7 mouse cellular contexts compared by ENCODE assay signal in genomic region chr7:16174597-16175541, GRCm38 (mm10). TPM values are rescaled to one million over a fixed set of nuclear protein-coding genes. Genes with fewer than 3 reads are reported as not detected.
DNase-seq lines count a peak whose midpoint lies in the region; ATAC-seq lines count a peak whose summit lies in the region.

Gene Meis3, plus strand, starts transcription at chr7:16175090.

- H3K27me3 ChIP-seq in forebrain, embryonic 14.5 days (replicated peaks; ENCODE audit: control insufficient read depth, insufficient read depth, low read length) = no peaks in the 10 kb centered on the region

- H3K9ac ChIP-seq in forebrain, embryonic 14.5 days (ENCODE audit: low read length) = peak within 1 kb of the TSS; percentile 88

- H3K27ac ChIP-seq in forebrain, embryonic 14.5 days (ENCODE audit: low read depth, low read length) = peak within 1 kb of the TSS; percentile 68

- peak within 1 kb of the TSS; percentile 70 for H3K4me3 ChIP-seq in forebrain, embryonic 14.5 days (ENCODE audit: low read depth, low read length)

- H3K4me2 ChIP-seq in forebrain, embryonic 14.5 days (ENCODE audit: low read length) = peak within 1 kb of the TSS; percentile 68

- H3K36me3 ChIP-seq in forebrain, embryonic 14.5 days (ENCODE audit: control insufficient read depth, insufficient read depth, low read length) = peaks cover 14% of the 10 kb centered on the region

- H3K4me1 ChIP-seq in forebrain, embryonic 14.5 days (ENCODE audit: control insufficient read depth, insufficient read depth, low read length) = peaks cover 10% of the 10 kb centered on the region

- under 1% methylated on average over 36 of the region's 42 CpGs for WGBS in forebrain, embryonic 14.5 days

- H3K9me3 ChIP-seq in forebrain, embryonic 14.5 days (replicated peaks; ENCODE audit: control insufficient read depth, low read length) = no peaks in the 10 kb centered on the region

- peak; percentile 36 for DNase-seq in MEL-GATA-1-ER (ENCODE audit: extremely low read depth, low read depth)
- DNase-seq in brain, adult 2 months (ENCODE audit: low read depth, low spot score) = peak; percentile 82
- DNase-seq in forebrain, embryonic 14.5 days (ENCODE audit: low spot score) = peak; percentile 82
- DNase-seq in left cerebral cortex, adult 8-10 months (ENCODE audit: low spot score in 2 of 2) = peak in 1 of 2 experiments; percentile 52
- peak; percentile 83 to 87 for DNase-seq in right cerebral cortex, postnatal 10 days (ENCODE audit: low spot score in 2 of 2)

- peak; percentile 94 for ATAC-seq in forebrain, embryonic 14.5 days
- peak; percentile 46 to 47; a peak in 3 of 4 replicates for ATAC-seq in hematopoietic stem cell, adult 5-6 weeks (replicated peaks in 1 of 2; ENCODE audit: insufficient read depth in 1 of 2, low FRiP score in 2 of 2, low TSS enrichment in 1 of 2, low read depth in 1 of 2, poor library complexity in 2 of 2, severe bottlenecking in 2 of 2)
- ATAC-seq in megakaryocyte, adult 5-6 weeks (ENCODE audit: poor library complexity, severe bottlenecking) = peak; percentile 66

RNA-seq across cellular contexts. Expression of gene Meis3, which starts in this region (rescaled TPM):
- 88.8 and 97.6 TPM in 2 replicates for polyA plus RNA-seq in forebrain, embryonic 14.5 days (2014; fragmentation: Nextera tagmentation; extraction: Ambion mirVana)
- total RNA-seq in hematopoietic stem cell, adult 5-6 weeks (2017) = 1.6 and 3.4 TPM in 2 replicates
- 10 to 100 TPM; 42.6 to 48.9 (median 46.4) TPM for total RNA-seq in left cerebral cortex, adult 8-10 months (2022)
- total RNA-seq in megakaryocyte, adult 5-6 weeks (2015) = 0.89 and 1.9 TPM in 2 replicates
- total RNA-seq in megakaryocyte, adult 5-6 weeks (2017) = not detected in 2 replicates
